Mouse (Mus musculus) intestine, postnatal 0 days (tissue): Measurements from ENCODE around the gene Usp5. TPM values are rescaled to one million over a fixed set of nuclear protein-coding genes. Genes with fewer than 3 reads are reported as not detected.
"Not testable (repeated sequence)": the region's sequence is repeated elsewhere in the genome, so short reads cannot be mapped to it uniquely, and the experiment has no call there.

Source experiments
- ATAC-seq: fragments of 200-750 bp; cut with Nextera tagmentation; 2 replicates; pipeline ENCODE4 v1.8.0; 2017; ENCODE audit warnings: mild to moderate bottlenecking, moderate TSS enrichment, moderate library complexity
- H3K27ac ChIP-seq: fragments of 300-500 bp; sonication (generic); 2 replicates; pipeline ENCODE4 v1.5.1; 2014; ENCODE audit warnings: mild to moderate bottlenecking, low read depth, low read length, moderate library complexity
- H3K27me3 ChIP-seq: fragments of 300-500 bp; sonication (generic); replicated peaks from 2 replicates; pipeline ENCODE4 v1.6.1; 2014; ENCODE audit warnings: low read length, mixed read lengths; ENCODE audit not compliant: control insufficient read depth, insufficient read depth
- H3K36me3 ChIP-seq: fragments of 300-500 bp; sonication (generic); 2 replicates; pipeline ENCODE4 v1.6.1; 2014; ENCODE audit warnings: mild to moderate bottlenecking, moderate library complexity; ENCODE audit not compliant: control insufficient read depth, insufficient read depth
- H3K4me1 ChIP-seq: fragments of 300-500 bp; sonication (generic); replicated peaks from 2 replicates; pipeline ENCODE4 v1.6.1; 2014; ENCODE audit warnings: antibody characterized with exemption, low read length, mixed read lengths; ENCODE audit not compliant: control insufficient read depth, insufficient read depth
- H3K4me2 ChIP-seq: fragments of 300-500 bp; sonication (generic); replicated peaks from 2 replicates; pipeline ENCODE4 v1.6.1; 2014; ENCODE audit warnings: low read depth, mild to moderate bottlenecking, moderate library complexity
- H3K4me3 ChIP-seq: fragments of 300-500 bp; sonication (generic); 2 replicates; pipeline ENCODE4 v1.5.1; 2014; ENCODE audit warnings: low read depth, low read length
- H3K9ac ChIP-seq: fragments of 300-500 bp; sonication (generic); 2 replicates; pipeline ENCODE4 v1.6.1; 2014; ENCODE audit warnings: mild to moderate bottlenecking, low read depth, low read length
- H3K9me3 ChIP-seq: fragments of 300-500 bp; sonication (generic); 2 replicates; pipeline ENCODE4 v1.6.1; 2016; ENCODE audit warnings: mixed run types; ENCODE audit not compliant: control insufficient read depth
- CTCF ChIP-seq: sonication (generic); IDR thresholded peaks from 2 replicates; pipeline ENCODE4 v1.5.1; 2016; ENCODE audit warnings: low read depth, mild to moderate bottlenecking, control low read depth, antibody characterized with exemption, moderate library complexity
- WGBS: fragments of 180-500 bp; shearing (Covaris S2); extraction: QIAGEN DNeasy Blood & Tissue Kit; methylation state at CpG from one replicate; pipeline ENCODE4 v1.1.7; 2014; 5-methylcytosine and 5-hydroxymethylcytosine counted together
- polyA plus RNA-seq: library from polyadenylated mRNA; unstranded; fragments of >200 nt; fragmentation: Nextera tagmentation; extraction: Ambion mirVana; gene quantifications from 2 replicates; pipeline ENCODE4 v1.2.1, GENCODE M21; 2015

Usp5 gene
- polyA plus RNA-seq, 1 experiment from 2014 or later, result 44.8 TPM

DNA sequence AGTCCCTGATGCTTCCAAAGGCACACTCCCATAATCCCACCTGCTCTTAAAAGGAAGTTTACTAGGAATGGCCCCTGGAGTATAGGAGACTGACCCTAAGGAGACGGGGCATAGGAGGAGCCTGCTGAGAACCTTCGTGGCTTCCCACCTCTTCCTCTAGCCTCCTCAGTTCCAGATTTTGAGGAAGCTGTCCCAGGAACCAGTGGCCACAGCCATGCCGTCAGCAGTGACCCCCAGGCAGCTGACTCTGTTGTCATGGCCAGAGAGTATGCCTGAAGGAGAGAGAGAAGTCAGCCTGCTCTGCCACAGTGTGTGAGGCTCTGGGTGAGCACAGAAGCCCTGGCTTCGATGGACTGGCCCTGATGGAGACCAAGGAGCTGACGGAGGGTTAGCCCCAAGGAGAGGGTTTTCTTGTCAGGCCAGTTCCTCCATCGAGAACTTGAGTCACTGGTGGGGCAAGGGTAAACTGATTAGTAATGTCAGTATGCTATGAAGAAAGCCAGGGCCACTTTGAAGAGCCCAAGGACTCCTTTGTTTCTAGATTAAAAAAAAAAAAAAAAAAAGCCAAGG, 5.3 kb upstream of the Usp5 start:
- no peak for TF ChIP-seq CTCF
- no peaks in the 10 kb centered on the region for H3K9me3 ChIP-seq
- H3K4me1 ChIP-seq, result no peaks in the 10 kb centered on the region
- H3K4me3 ChIP-seq, result no peak overlapping the region
- H3K27me3 ChIP-seq, result no peaks in the 10 kb centered on the region
- H3K4me2 ChIP-seq, result no peak overlapping the region
- 68% methylated on average over 6 of the region's 6 CpGs for WGBS
- no peak overlapping the region for H3K9ac ChIP-seq
- peaks cover 30% of the 10 kb centered on the region for H3K36me3 ChIP-seq
- no peak overlapping the region for H3K27ac ChIP-seq
- ATAC-seq, result no peak

DNA sequence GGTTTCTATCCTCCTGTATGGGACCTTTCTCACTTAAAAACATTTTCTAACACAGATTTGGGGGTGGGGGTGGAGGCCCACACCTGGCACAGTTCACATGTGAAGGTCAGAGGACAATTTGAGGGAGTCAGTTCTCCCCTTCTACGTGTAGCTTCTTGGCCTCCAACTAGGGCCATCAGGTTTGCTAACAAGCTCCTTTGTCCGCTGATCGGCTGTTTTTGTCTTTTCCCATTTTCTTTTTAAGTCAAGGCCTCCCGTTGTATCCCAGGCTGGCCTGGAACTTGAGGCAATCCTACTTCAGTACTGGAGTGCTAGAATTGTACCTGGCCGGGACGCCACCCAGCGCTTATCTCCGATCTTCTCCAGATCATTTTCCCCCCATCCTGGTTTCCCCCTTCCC, 2.4 kb upstream of the Usp5 start:
- H3K36me3 ChIP-seq, result peaks cover 30% of the 10 kb centered on the region
- no peaks in the 10 kb centered on the region for H3K9me3 ChIP-seq
- no peak overlapping the region for H3K9ac ChIP-seq
- no peak for TF ChIP-seq CTCF
- no peak overlapping the region for H3K27ac ChIP-seq
- no peaks in the 10 kb centered on the region for H3K27me3 ChIP-seq
- H3K4me3 ChIP-seq, result no peak overlapping the region
- 88% methylated on average over 8 of the region's 8 CpGs for WGBS
- no peak for ATAC-seq
- no peak overlapping the region; the same call in 1 of the 2 replicates for H3K4me2 ChIP-seq
- H3K4me1 ChIP-seq, result peaks cover 5% of the 10 kb centered on the region; the same call in 1 of the 2 replicates

DNA sequence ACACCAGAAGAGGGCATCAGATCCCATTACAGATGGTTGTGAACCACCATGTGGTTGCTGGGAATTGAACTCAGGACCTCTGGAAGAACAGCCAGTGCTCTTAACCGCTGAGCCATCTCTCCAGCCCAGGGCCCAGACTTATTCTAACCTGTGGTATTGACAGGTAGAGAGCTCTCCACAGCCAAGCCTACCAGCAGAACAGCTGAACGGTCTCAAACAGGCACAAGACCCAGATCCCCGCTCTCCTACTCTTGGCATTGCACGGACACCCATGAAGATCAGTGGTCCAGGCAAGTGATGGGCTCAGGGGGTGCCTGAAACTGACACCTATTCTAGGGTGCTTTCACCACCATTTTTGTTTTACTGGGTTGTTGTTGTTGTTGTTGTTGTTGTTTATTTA, 1.9 kb upstream of the Usp5 start:
- H3K9ac ChIP-seq, H3K27ac ChIP-seq, ATAC-seq, H3K4me1 ChIP-seq, H3K27me3 ChIP-seq, H3K9me3 ChIP-seq: not testable (repeated sequence)
- H3K4me2 ChIP-seq, result peak overlapping the region; percentile 83; the same call in 1 of the 2 replicates
- peaks cover 30% of the 10 kb centered on the region for H3K36me3 ChIP-seq
- 92% methylated on average over 4 of the region's 4 CpGs for WGBS
- H3K4me3 ChIP-seq, result peak overlapping the region; percentile 68; the same call in 1 of the 2 replicates

DNA sequence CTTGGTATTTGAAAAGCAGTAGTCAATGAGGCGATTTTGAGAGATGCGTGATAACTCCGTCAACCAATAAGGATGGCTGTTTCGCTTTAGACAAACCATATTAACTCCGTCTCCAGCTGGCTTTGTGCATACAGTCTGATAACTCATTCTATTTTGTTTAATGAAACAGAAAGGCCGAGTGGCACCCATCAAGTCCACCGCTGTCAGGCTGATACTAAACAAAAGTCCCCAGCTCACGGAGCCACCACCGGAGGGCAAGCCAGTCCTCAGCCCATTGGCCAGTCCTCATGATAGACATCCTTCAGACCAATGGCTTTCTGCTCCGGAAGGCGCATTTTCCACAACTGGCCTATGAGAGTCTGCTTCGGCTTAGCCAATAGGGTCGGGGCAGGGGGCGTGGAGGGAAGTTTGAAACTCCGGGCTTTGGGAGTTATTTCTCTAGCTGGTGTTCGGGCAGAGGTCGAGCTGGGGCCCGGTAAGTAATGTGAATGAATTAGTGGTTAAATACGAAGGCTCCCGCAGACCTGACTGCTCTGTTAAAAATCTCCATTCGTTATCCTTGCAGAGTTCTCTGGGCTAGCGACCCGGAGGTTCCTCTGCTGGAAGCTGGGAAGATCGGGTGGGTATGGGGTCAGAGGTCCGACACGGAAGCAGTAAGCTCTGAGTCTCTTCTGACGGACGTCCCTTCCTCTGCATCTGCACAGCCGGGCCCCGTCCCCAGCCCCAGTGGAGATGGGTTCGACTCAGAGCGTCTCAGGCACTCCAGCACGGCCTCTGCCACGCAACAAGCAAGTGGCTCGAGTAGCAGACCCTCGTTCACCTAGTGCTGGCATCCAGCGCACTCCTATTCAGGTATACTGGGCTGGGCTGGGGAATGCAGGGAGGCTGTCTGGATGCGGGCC, 766 bp upstream of the Usp5 start:
- peak; percentile 19; the same call in 1 of the 2 replicates for TF ChIP-seq CTCF
- Histone ChIP-seq H3K4me3 (peak overlapping the region; percentile 68), H3K4me1 (peaks cover 5% of the 10 kb centered on the region; the same call in 1 of the 2 replicates), H3K9me3 (no peaks in the 10 kb centered on the region), H3K9ac (peak overlapping the region; percentile 54), H3K4me2 (peak overlapping the region; percentile 83), H3K27ac (peak overlapping the region; percentile 73), H3K36me3 (peaks cover 42% of the 10 kb centered on the region), H3K27me3 (no peaks in the 10 kb centered on the region)
- peak; percentile 81 for ATAC-seq
- under 1% methylated on average over 38 of the region's 38 CpGs for WGBS

DNA sequence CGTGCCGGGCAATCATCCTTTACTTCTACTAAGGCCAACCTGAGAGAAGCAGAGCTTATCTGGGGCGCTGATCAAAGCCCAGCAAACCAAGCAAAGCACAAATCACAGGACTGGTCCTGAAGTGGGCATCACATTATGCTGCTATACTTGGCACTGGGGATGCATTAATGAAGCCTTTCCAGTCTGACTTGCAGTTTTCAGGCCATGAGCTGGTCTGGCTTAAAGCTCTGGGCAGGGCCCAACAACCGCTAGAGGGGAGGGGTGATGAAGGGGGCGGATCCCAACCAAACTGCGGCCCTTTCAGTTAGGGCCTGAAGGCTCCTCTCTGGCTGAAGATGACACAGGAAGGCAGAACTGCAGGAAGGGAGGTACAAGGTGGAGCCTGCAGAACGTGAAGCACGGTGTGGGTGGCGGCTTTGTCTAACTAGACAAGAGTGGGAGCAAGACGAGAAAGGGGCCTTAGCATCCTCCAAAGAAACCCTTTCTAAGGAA, 1.1 kb downstream of the Usp5 start:
- Histone ChIP-seq H3K27ac (no peak overlapping the region), H3K27me3 (no peaks in the 10 kb centered on the region), H3K9ac (peak overlapping the region; percentile 37), H3K4me1 (peaks cover 5% of the 10 kb centered on the region; the same call in 1 of the 2 replicates), H3K4me3 (peak overlapping the region; percentile 68), H3K36me3 (peaks cover 46% of the 10 kb centered on the region), H3K9me3 (no peaks in the 10 kb centered on the region), H3K4me2 (peak overlapping the region; percentile 76)
- WGBS, result 19% methylated on average over 10 of the region's 10 CpGs
- ATAC-seq, result no peak
- 0 out of 2 replicates have a peak, but pooled peaks have one; percentile 11 for TF ChIP-seq CTCF

DNA sequence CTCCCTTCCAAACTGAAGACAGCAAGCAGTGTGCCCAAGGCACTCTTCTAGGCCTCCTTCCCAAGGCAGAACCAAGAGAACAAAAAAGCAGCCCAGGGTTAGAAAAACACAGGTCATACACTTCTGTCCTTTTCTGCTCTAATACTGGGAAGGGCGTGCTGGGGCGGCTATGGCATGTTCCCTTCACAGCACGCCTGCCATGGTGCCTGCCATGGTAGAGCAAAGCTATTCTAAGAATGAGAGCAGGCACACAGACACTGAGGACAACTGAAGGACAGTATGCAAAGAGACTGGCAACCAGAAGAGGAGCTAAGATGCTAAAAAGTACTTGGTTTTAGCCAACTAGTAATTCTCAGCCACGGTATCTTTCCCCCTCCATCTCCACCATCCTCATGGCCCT, 7.2 kb downstream of the Usp5 start:
- H3K36me3 ChIP-seq, result peaks cover 86% of the 10 kb centered on the region
- H3K4me2 ChIP-seq, result no peak overlapping the region
- ATAC-seq, result no peak
- H3K4me1 ChIP-seq, result no peaks in the 10 kb centered on the region
- no peak overlapping the region for H3K27ac ChIP-seq
- H3K4me3 ChIP-seq, result no peak overlapping the region
- no peaks in the 10 kb centered on the region for H3K27me3 ChIP-seq
- WGBS, result 94% methylated on average over 4 of the region's 4 CpGs
- no peak for TF ChIP-seq CTCF
- no peaks in the 10 kb centered on the region for H3K9me3 ChIP-seq
- H3K9ac ChIP-seq, result no peak overlapping the region
